Mouse (Mus musculus) liver, embryonic 12.5 days (tissue): Measurements from ENCODE around the gene Kalrn. TPM values are rescaled to one million over a fixed set of nuclear protein-coding genes. Genes with fewer than 3 reads are reported as not detected.

Experiments used
- ATAC-seq: fragments of 200-750 bp; cut with Nextera tagmentation; 2 replicates; pipeline ENCODE4 v1.8.0; 2017; ENCODE audit warnings: moderate number of reproducible peaks, mild to moderate bottlenecking, moderate library complexity
- H3K27ac ChIP-seq: fragments of 300-500 bp; sonication (generic); 2 replicates; pipeline ENCODE4 v1.5.1; 2016; ENCODE audit warnings: mild to moderate bottlenecking
- H3K27me3 ChIP-seq: fragments of 300-500 bp; sonication (generic); replicated peaks from 2 replicates; pipeline ENCODE4 v1.6.1; 2016; ENCODE audit warnings: mild to moderate bottlenecking, moderate library complexity
- H3K36me3 ChIP-seq: fragments of 300-500 bp; sonication (generic); 2 replicates; pipeline ENCODE4 v1.6.1; 2016; ENCODE audit warnings: mild to moderate bottlenecking, moderate library complexity
- H3K4me1 ChIP-seq: fragments of 300-500 bp; sonication (generic); 2 replicates; pipeline ENCODE4 v1.6.1; 2016
- H3K4me2 ChIP-seq: fragments of 300-500 bp; sonication (generic); 2 replicates; pipeline ENCODE4 v1.6.1; 2016; ENCODE audit warnings: mild to moderate bottlenecking, moderate library complexity
- H3K4me3 ChIP-seq: fragments of 300-500 bp; sonication (generic); 2 replicates; pipeline ENCODE4 v1.5.1; 2016; ENCODE audit warnings: mild to moderate bottlenecking, moderate library complexity
- H3K9ac ChIP-seq: fragments of 300-500 bp; sonication (generic); 2 replicates; pipeline ENCODE4 v1.6.1; 2016; ENCODE audit warnings: mild to moderate bottlenecking, moderate library complexity
- H3K9me3 ChIP-seq: fragments of 300-500 bp; sonication (generic); replicated peaks from 2 replicates; pipeline ENCODE4 v1.6.1; 2016; ENCODE audit warnings: mild to moderate bottlenecking, moderate library complexity
- WGBS: fragments of 180-500 bp; shearing (Covaris S2); methylation state at CpG from one replicate; pipeline ENCODE4 v1.1.7; 2016; ENCODE audit not compliant: insufficient replicate concordance; 5-methylcytosine and 5-hydroxymethylcytosine counted together
- polyA plus RNA-seq: library from polyadenylated mRNA; unstranded; fragments of >200 nt; fragmentation: Nextera tagmentation; extraction: Ambion mirVana; gene quantifications from 2 replicates; pipeline ENCODE4 v1.2.1, GENCODE M21; 2016

Gene Kalrn
- polyA plus RNA-seq, 1 experiment from 2014 or later: 18.6 TPM

DNA sequence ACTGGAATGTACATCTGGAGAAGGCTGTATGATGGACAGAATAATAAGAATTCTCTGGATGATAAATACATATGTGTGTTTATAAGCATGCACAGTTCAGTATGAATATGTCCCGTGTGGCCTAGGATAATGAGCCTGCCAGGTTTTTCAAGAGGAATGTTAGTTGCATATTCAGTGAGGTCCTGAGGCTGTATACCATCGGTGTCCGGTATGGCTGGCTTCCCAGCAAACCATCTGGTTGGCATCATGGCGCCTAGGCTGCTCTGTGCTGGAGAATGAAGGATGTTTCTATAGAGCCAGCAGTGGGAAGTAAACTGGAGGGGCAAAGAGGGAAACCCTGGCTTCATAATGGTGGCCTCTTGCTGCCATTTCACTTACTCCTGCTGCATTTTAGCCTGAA, 510.0 kb downstream of the Kalrn start:
- Histone ChIP-seq H3K9ac (no peak overlapping the region), H3K9me3 (no peaks in the 10 kb centered on the region), H3K36me3 (no peaks in the 10 kb centered on the region), H3K27ac (no peak overlapping the region), H3K4me2 (no peak overlapping the region), H3K4me3 (no peak overlapping the region), H3K27me3 (no peaks in the 10 kb centered on the region), H3K4me1 (peaks cover 21% of the 10 kb centered on the region)
- ATAC-seq: no peak
- 83% methylated on average over 4 of the region's 4 CpGs for WGBS

DNA sequence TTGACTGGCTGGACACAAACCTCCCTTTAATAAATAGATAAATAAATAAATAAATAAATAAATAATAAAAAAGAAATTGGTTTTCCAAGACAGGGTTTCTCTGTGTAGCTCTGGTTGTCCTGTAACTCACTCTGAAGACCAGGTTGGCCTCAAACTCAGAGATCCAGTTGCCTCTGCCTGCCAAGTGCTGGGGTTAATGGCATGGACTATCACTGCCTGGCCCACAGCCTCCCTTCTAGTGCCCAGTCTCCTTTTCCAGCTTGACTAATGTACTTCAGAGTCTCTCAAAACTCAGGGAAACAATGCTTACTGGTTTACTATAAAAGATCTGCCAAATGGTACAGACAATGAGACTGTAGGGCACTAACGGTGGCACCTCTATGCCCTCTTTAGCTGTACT, 511.7 kb downstream of the Kalrn start:
- no peaks in the 10 kb centered on the region for H3K36me3 ChIP-seq
- no peaks in the 10 kb centered on the region for H3K27me3 ChIP-seq
- H3K9ac ChIP-seq: no peak overlapping the region
- H3K4me2 ChIP-seq: no peak overlapping the region
- no peak for ATAC-seq
- H3K4me3 ChIP-seq: no peak overlapping the region
- no peaks in the 10 kb centered on the region for H3K9me3 ChIP-seq
- WGBS: 79% methylated on average over 1 of the region's 1 CpGs
- H3K4me1 ChIP-seq: peaks cover 28% of the 10 kb centered on the region
- H3K27ac ChIP-seq: no peak overlapping the region

DNA sequence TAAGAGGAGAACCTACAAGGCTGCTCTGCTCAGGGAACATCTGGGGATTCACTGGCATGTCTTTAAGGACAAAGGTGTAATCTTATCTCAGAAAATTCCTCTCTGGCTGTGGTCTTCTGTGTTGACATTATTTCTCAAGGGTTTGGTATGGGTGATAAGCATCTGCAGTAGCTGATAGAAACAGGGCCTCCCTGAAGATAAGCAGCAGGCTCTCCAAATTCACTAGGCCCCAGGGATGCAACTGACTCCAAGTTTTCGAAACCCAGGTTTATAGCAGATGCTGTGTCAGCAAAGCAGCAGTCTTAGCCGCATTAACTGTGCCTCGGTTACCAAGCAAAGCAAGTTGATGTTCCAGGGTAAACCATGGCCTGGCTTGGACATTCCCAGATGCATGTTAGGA, 514.7 kb downstream of the Kalrn start:
- Histone ChIP-seq H3K4me1 (peaks cover 39% of the 10 kb centered on the region), H3K27ac (0 out of 2 replicates have a peak overlapping the region, but pooled peaks have one; percentile 27), H3K27me3 (0 out of 2 replicates have a peak, but pooled peaks cover 7% of the 10 kb centered on the region), H3K4me2 (no peak overlapping the region), H3K9me3 (no peaks in the 10 kb centered on the region), H3K36me3 (no peaks in the 10 kb centered on the region), H3K4me3 (no peak overlapping the region), H3K9ac (no peak overlapping the region; the same call in 1 of the 2 replicates)
- ATAC-seq: no peak
- WGBS: 43% methylated on average over 3 of the region's 3 CpGs

DNA sequence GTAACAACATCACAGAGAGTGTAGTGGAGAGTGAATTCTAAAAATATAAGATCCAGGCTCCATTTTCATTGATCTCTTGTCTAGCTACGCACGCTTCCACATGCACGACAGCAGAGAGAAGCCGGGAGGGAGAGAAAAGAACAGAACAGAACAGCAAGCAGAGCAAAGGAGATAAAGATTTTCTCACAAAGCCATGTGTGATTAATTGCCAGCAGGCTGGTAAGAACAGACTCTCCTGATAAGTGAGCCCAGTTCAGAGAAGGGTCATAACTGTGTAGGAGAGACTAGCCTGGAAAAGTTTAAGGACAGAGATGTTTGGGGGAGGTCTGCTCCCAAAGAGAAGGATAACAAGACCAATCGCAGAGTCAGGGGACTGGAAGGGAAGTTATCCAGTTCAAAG, 515.9 kb downstream of the Kalrn start:
- no peak for ATAC-seq
- Histone ChIP-seq H3K9ac (no peak overlapping the region), H3K4me1 (peaks cover 46% of the 10 kb centered on the region), H3K36me3 (peaks cover 10% of the 10 kb centered on the region), H3K27ac (peak overlapping the region; percentile 37; the same call in 1 of the 2 replicates), H3K4me3 (no peak overlapping the region), H3K4me2 (peak overlapping the region; percentile 61; the same call in 1 of the 2 replicates), H3K27me3 (peaks cover 17% of the 10 kb centered on the region; the same call in 1 of the 2 replicates), H3K9me3 (no peaks in the 10 kb centered on the region)
- WGBS: 26% methylated on average over 5 of the region's 5 CpGs

DNA sequence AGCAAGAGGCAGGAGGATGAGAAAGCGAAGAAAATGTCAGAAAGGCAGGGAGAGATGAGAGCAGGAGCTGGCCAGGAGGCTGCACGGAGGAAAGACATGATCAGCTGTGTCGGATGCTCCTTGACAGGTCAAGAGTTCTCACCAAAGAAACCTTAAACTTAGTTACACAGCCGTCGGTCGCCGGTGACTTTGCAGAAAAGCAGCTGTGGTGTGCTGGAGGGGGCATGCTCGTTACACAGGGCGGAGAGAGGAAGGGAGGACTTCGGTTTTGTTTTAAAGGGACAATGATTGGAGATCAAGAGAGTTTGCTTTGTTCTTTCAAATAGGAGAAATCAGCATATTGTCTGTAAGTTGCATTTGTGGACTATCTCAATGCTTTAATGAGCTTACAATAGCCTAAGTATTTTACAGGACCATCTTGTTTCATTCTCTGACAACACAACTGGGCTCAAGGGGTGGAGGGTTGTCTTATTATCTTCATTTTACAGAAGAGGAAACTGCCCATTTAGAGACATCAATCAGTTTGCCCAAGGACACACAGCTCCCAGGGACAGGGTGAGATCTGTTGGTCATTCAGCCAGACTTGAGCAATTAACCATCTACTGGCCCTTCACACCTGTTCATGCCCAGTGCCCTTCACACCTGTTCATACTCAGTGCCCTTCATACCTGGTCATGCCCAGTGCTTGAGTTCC, 516.8 kb downstream of the Kalrn start:
- peak overlapping the region; percentile 61 for H3K4me2 ChIP-seq
- peak overlapping the region; percentile 39; the same call in 1 of the 2 replicates for H3K9ac ChIP-seq
- peaks cover 10% of the 10 kb centered on the region for H3K36me3 ChIP-seq
- H3K27me3 ChIP-seq: peaks cover 19% of the 10 kb centered on the region; the same call in 1 of the 2 replicates
- peak; percentile 79 for ATAC-seq
- H3K4me1 ChIP-seq: peaks cover 50% of the 10 kb centered on the region
- H3K9me3 ChIP-seq: no peaks in the 10 kb centered on the region
- 13% methylated on average over 10 of the region's 10 CpGs for WGBS
- peak overlapping the region; percentile 22; the same call in 1 of the 2 replicates for H3K4me3 ChIP-seq
- peak overlapping the region; percentile 60 for H3K27ac ChIP-seq

DNA sequence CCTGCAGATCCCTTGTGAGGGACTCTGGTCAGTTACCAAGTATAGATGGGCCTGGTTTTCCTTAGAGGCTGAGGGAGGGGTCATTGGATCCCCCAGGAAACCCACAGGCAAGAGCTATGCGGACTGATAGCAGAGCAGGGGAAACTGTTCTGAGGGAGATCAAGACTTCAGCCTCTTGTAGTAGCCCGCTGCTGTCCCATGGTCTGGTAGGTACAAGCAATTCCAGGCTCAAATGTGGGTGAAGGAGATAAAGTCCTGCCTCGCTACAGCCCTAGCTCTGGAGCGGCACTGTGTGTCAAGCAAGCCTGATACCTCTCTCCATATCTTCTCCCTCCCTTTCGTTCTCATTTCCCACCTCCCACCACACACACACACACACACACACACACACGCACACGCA, 523.2 kb downstream of the Kalrn start:
- H3K9ac ChIP-seq: peak overlapping the region; percentile 49
- H3K9me3 ChIP-seq: no peaks in the 10 kb centered on the region
- 24% methylated on average over 7 of the region's 7 CpGs for WGBS
- peak overlapping the region; percentile 83 for H3K27ac ChIP-seq
- H3K4me1 ChIP-seq: peaks cover 72% of the 10 kb centered on the region
- H3K27me3 ChIP-seq: peaks cover 19% of the 10 kb centered on the region; the same call in 1 of the 2 replicates
- ATAC-seq: peak; percentile 99
- H3K4me3 ChIP-seq: 0 out of 2 replicates have a peak overlapping the region, but pooled peaks have one; percentile 4
- H3K36me3 ChIP-seq: peaks cover 10% of the 10 kb centered on the region
- peak overlapping the region; percentile 54 for H3K4me2 ChIP-seq

DNA sequence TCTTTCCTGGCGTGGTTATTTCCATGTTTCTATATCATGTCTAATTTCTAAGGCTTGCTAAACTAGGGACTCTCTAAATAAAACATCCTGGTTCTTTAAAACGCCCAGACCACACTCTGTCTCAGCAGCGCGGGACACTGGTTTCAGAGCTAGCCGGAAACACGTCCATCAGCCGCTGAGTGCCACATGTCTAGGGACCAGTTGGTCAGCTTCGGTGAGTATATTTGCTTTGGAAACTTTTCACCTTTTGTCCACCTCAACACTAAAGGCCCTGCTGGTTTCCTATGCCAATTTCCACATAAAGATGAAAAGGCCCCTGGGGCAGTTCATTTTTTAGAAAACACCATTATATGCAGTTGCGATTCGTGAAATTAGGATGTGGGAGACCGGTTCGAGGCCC, 524.0 kb downstream of the Kalrn start:
- no peaks in the 10 kb centered on the region for H3K9me3 ChIP-seq
- peaks cover 10% of the 10 kb centered on the region for H3K36me3 ChIP-seq
- H3K4me2 ChIP-seq: peak overlapping the region; percentile 54
- WGBS: 85% methylated on average over 12 of the region's 12 CpGs
- peak overlapping the region; percentile 49; the same call in 1 of the 2 replicates for H3K9ac ChIP-seq
- H3K27me3 ChIP-seq: peaks cover 12% of the 10 kb centered on the region; the same call in 1 of the 2 replicates
- peaks cover 80% of the 10 kb centered on the region for H3K4me1 ChIP-seq
- H3K27ac ChIP-seq: peak overlapping the region; percentile 83
- no peak overlapping the region for H3K4me3 ChIP-seq
- ATAC-seq: no peak

DNA sequence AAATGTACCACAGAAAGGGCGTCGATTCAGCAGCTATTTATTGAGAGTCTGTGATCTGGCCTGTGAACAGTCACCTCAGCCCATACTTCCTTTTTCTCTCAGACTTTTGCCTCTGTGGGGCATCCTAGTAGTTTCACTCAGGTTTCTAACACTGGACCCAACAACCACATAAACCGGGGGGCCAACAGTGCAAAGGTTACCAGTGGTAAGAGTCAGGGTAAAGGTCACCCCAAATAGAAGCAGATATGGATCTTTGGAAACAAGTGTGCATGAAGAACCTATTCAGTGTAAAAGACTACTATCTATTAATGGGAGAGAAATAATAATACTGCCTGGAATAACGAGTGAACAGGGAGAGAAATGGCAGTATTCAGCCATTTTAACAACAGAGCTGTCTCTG, 525.1 kb downstream of the Kalrn start:
- no peak for ATAC-seq
- no peaks in the 10 kb centered on the region for H3K9me3 ChIP-seq
- H3K4me2 ChIP-seq: no peak overlapping the region
- H3K36me3 ChIP-seq: peaks cover 8% of the 10 kb centered on the region
- H3K4me1 ChIP-seq: peaks cover 86% of the 10 kb centered on the region
- H3K4me3 ChIP-seq: no peak overlapping the region
- H3K9ac ChIP-seq: no peak overlapping the region
- H3K27me3 ChIP-seq: peaks cover 9% of the 10 kb centered on the region; the same call in 1 of the 2 replicates
- WGBS: 52% methylated on average over 4 of the region's 4 CpGs
- H3K27ac ChIP-seq: no peak overlapping the region; the same call in 1 of the 2 replicates

DNA sequence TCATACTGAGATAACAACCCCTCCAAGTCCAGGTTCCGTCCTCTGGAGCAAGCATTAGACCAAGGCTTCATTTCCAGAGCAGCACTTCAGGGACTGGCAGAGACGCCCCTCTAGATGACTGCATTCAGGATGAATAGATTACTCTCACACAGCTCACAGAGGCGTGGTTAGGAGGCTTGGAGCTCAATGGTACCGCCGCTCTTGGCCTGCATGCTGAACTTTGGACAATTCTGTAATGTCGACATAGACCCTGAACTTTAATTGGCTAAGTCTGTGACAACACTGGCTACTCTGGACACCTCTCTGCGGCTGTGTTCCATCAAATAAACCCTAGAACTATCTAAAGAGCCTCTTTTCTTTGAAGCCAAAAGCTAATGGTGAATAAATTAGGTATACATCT, 525.8 kb downstream of the Kalrn start:
- Histone ChIP-seq H3K27ac (peak overlapping the region; percentile 42), H3K27me3 (peaks cover 2% of the 10 kb centered on the region; the same call in 1 of the 2 replicates), H3K4me3 (no peak overlapping the region), H3K4me1 (peaks cover 80% of the 10 kb centered on the region), H3K9ac (no peak overlapping the region), H3K9me3 (no peaks in the 10 kb centered on the region), H3K36me3 (peaks cover under 1% of the 10 kb centered on the region), H3K4me2 (no peak overlapping the region)
- 39% methylated on average over 7 of the region's 7 CpGs for WGBS
- ATAC-seq: 0 out of 2 replicates have a peak, but pooled peaks have one; percentile 13

DNA sequence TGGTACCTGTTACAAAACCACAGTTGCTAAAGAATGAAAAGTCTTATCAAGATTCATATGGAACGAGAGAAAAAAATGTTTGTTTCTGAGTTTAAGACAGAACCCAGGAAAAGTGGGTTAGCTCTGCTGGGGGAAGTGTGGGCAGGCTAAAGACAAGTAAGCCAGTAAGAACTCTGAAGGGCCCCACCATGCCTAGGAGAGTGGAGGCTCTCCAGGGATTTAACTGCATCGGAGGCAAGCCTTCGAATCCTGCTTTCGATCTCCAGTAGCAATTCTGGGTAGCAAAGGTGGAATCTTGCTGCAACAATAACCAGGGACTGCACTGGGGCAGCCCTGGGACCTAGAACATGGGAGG, 526.3 kb downstream of the Kalrn start:
- H3K27ac ChIP-seq: peak overlapping the region; percentile 42; the same call in 1 of the 2 replicates
- peaks cover 78% of the 10 kb centered on the region for H3K4me1 ChIP-seq
- no peak overlapping the region for H3K9ac ChIP-seq
- no peak overlapping the region for H3K4me2 ChIP-seq
- no peak overlapping the region for H3K4me3 ChIP-seq
- ATAC-seq: no peak
- no peaks in the 10 kb centered on the region for H3K36me3 ChIP-seq
- H3K27me3 ChIP-seq: no peaks in the 10 kb centered on the region
- WGBS: 60% methylated on average over 4 of the region's 4 CpGs
- no peaks in the 10 kb centered on the region for H3K9me3 ChIP-seq

DNA sequence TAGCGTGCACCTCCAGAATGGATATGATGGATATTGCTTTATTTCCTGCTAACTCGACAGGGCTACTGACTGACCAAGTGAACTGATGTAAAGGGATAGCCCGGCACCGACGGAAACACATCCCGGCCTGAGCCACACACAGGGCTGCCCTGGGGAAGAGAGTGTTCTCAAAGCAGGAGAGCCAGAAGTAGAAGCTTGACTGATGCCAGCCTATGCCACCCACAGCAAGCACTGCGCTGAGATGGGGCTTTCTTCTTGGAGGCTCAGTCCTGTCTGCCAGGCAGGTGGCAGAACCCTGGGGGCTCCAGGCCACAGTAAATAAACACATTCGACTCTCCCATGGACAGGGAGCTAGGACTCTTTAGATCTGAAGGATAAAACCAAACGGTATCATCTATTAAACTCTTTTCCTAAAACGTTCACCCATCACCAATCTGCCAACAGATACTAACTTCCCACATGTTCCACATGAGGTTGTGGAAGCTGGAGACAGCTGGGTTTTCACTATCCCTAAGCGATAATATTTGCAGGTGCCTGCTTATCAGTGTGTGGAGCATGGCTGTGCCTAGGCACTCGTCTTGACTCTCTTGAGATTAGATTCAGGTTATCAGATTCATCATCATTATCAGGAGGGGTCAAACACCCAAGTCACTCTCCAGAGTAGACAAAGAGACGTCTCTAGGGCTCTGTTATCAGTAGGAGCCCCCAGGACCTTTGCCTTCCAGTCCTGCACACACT, 526.9 kb downstream of the Kalrn start:
- ATAC-seq: no peak
- H3K9ac ChIP-seq: no peak overlapping the region
- H3K4me2 ChIP-seq: no peak overlapping the region
- 59% methylated on average over 13 of the region's 13 CpGs for WGBS
- H3K36me3 ChIP-seq: no peaks in the 10 kb centered on the region
- no peaks in the 10 kb centered on the region for H3K27me3 ChIP-seq
- no peak overlapping the region for H3K27ac ChIP-seq
- no peaks in the 10 kb centered on the region for H3K9me3 ChIP-seq
- no peak overlapping the region for H3K4me3 ChIP-seq
- H3K4me1 ChIP-seq: peaks cover 80% of the 10 kb centered on the region

DNA sequence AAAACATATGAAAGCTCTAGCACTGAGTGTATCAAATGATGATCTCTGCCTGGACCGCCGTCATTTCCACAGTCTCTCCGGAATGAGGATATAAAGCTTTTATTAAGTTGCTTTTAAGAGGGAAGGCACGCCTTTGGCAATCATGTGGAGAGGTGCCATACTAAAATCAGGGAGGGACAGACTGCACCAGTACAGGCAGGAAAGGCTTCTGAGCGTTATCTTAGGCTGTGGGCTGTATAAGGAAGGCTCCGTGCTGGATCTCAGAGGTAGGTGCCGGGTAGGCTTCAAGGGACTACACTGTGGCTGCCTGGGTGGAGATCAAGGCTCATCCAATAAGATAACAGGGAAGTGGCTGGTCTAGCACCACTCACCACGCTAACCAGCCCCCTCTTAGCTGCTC, 528.8 kb downstream of the Kalrn start:
- Histone ChIP-seq H3K27me3 (no peaks in the 10 kb centered on the region), H3K4me3 (no peak overlapping the region), H3K36me3 (no peaks in the 10 kb centered on the region), H3K9ac (no peak overlapping the region), H3K27ac (0 out of 2 replicates have a peak overlapping the region, but pooled peaks have one; percentile 7), H3K9me3 (no peaks in the 10 kb centered on the region), H3K4me2 (no peak overlapping the region), H3K4me1 (peaks cover 80% of the 10 kb centered on the region)
- WGBS: 45% methylated on average over 8 of the region's 8 CpGs
- peak; percentile 88 for ATAC-seq
